Mouse (Mus musculus) forebrain, embryonic 14.5 days (tissue): ENCODE data around the gene Olfr458. TPM values are rescaled to one million over a fixed set of nuclear protein-coding genes. Genes with fewer than 3 reads are reported as not detected.

Source experiments
- ATAC-seq: fragments of 200-750 bp; cut with Nextera tagmentation; 2 replicates; pipeline ENCODE4 v1.8.0; 2017; ENCODE audit warnings: mild to moderate bottlenecking, moderate library complexity
- DNase-seq: peaks from one replicate; pipeline ENCODE4 v3.0.0-alpha.2; 2015; ENCODE audit warnings: low spot score
- H3K27ac ChIP-seq: fragments of 300-500 bp; sonication (generic); 2 replicates; pipeline ENCODE4 v1.5.1; 2014; ENCODE audit warnings: low read depth, mild to moderate bottlenecking, control low read depth, low read length, moderate library complexity
- H3K27me3 ChIP-seq: fragments of 300-500 bp; sonication (generic); replicated peaks from 2 replicates; pipeline ENCODE4 v1.6.1; 2014; ENCODE audit warnings: low read length, control low read depth, mixed read lengths; ENCODE audit not compliant: control insufficient read depth, insufficient read depth
- H3K36me3 ChIP-seq: fragments of 300-500 bp; sonication (generic); 2 replicates; pipeline ENCODE4 v1.6.1; 2014; ENCODE audit warnings: low read length, control low read depth; ENCODE audit not compliant: control insufficient read depth, insufficient read depth
- H3K4me1 ChIP-seq: fragments of 300-500 bp; sonication (generic); 2 replicates; pipeline ENCODE4 v1.6.1; 2014; ENCODE audit warnings: antibody characterized with exemption, low read length, control low read depth; ENCODE audit not compliant: control insufficient read depth, insufficient read depth
- H3K4me2 ChIP-seq: fragments of 300-500 bp; sonication (generic); 2 replicates; pipeline ENCODE4 v1.6.1; 2014; ENCODE audit warnings: mild to moderate bottlenecking, control low read depth, low read length
- H3K4me3 ChIP-seq: fragments of 300-500 bp; sonication (generic); 2 replicates; pipeline ENCODE4 v1.5.1; 2014; ENCODE audit warnings: low read depth, low read length, control low read depth
- H3K9ac ChIP-seq: fragments of 300-500 bp; sonication (generic); 2 replicates; pipeline ENCODE4 v1.6.1; 2014; ENCODE audit warnings: mild to moderate bottlenecking, low read length, control low read depth, moderate library complexity
- H3K9me3 ChIP-seq: fragments of 300-500 bp; sonication (generic); replicated peaks from 2 replicates; pipeline ENCODE4 v1.6.1; 2016; ENCODE audit warnings: low read length, control low read depth, mixed read lengths; ENCODE audit not compliant: control insufficient read depth
- WGBS: fragments of 180-500 bp; shearing (Covaris S2); extraction: QIAGEN DNeasy Blood & Tissue Kit; methylation state at CpG from one replicate; pipeline ENCODE4 v1.1.7; 2014; 5-methylcytosine and 5-hydroxymethylcytosine counted together
- polyA plus RNA-seq: library from polyadenylated mRNA; unstranded; fragments of >200 nt; fragmentation: Nextera tagmentation; extraction: Ambion mirVana; gene quantifications from 2 replicates; pipeline ENCODE4 v1.2.1, GENCODE M21; 2014

The Olfr458 gene
- polyA plus RNA-seq, 1 experiment from 2014 or later = not detected

DNA sequence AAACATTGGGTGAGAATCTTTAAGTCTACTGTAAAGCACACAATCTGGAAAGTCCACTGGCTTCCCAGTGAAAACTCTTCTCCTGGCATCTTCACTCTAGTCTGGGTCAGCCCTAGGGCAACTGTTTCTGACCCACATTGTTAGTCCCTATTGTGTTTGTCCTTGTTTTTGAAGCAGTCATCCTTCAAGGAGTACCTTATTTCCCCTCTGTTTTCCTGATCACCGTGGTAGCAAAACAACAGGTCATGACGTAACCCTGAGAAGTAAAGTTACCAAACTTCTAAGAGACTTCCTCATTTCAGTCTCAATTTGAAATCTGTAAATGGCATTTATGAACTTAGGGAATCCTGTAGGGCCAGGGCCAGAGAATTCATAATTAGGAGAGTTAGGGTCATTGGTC is 43.6 kb downstream of the Olfr458 start:
- H3K4me1 ChIP-seq = no peaks in the 10 kb centered on the region
- DNase-seq (no peak), ATAC-seq (no peak)
- H3K4me2 ChIP-seq = no peak overlapping the region
- H3K9ac ChIP-seq = no peak overlapping the region
- H3K36me3 ChIP-seq = no peaks in the 10 kb centered on the region
- WGBS = 75% methylated on average over 2 of the region's 2 CpGs
- H3K4me3 ChIP-seq = no peak overlapping the region
- no peaks in the 10 kb centered on the region for H3K9me3 ChIP-seq
- H3K27me3 ChIP-seq = no peaks in the 10 kb centered on the region
- H3K27ac ChIP-seq = no peak overlapping the region

DNA sequence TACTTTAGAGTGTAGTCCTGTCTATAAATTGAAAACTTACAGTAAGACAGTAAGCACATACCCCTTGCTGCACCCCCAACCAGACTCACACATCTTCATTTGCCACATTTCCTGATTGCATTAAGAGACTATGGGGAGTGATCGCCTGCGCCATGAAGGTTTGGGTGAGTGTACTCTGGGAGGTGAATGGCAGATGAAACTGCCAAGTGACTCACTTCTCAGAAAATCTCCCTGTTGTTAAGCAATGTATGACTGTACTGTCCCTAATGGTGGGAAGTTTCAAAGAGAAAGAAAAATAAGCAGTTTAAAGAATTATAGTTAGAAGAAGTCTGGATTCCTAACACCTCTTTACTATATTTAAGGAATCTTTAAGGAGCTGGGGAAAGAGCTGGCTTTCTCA is 45.6 kb downstream of the Olfr458 start:
- ATAC-seq = no peak

More for the DNA sequence above, 45.6 kb downstream of the Olfr458 start:
- Histone ChIP-seq H3K36me3 (no peaks in the 10 kb centered on the region), H3K4me3 (no peak overlapping the region), H3K27ac (no peak overlapping the region), H3K9me3 (no peaks in the 10 kb centered on the region), H3K4me1 (no peaks in the 10 kb centered on the region), H3K4me2 (no peak overlapping the region), H3K9ac (no peak overlapping the region), H3K27me3 (no peaks in the 10 kb centered on the region)
- 94% methylated on average over 2 of the region's 2 CpGs for WGBS
- no peak for DNase-seq

Other genes starting within 250 kb of the Olfr458 start
- not detected in 2 replicates for gene Tas2r144, start 249.9 kb downstream of the Olfr458 start, polyA plus RNA-seq
- gene Gstk1, start 219.3 kb downstream of the Olfr458 start, polyA plus RNA-seq = 9.9 and 13.1 TPM in 2 replicates
- gene Tmem139, start 203.2 kb downstream of the Olfr458 start, polyA plus RNA-seq = not detected in 2 replicates
- gene Casp2, start 200.2 kb downstream of the Olfr458 start, polyA plus RNA-seq = 61.3 and 65.4 TPM in 2 replicates
- 1.3 and 1.6 TPM in 2 replicates for gene Clcn1, start 178.5 kb downstream of the Olfr458 start, polyA plus RNA-seq
- gene Fam131b, start 140.6 kb downstream of the Olfr458 start, polyA plus RNA-seq = 4.7 and 5.6 TPM in 2 replicates
- gene Zyx, start 115.6 kb downstream of the Olfr458 start, polyA plus RNA-seq = 34.8 and 41.0 TPM in 2 replicates
- 0.05 and 0.07 TPM in 2 replicates for gene Epha1, start 91.9 kb downstream of the Olfr458 start, polyA plus RNA-seq
- not detected in 2 replicates for gene Tas2r143, start 65.0 kb downstream of the Olfr458 start, polyA plus RNA-seq
- not detected in 2 replicates for gene Tas2r135, start 59.8 kb downstream of the Olfr458 start, polyA plus RNA-seq
- gene Tas2r126, start 30.7 kb downstream of the Olfr458 start, polyA plus RNA-seq = not detected in 2 replicates
- not detected in 2 replicates for gene Olfr457, start 11.1 kb upstream of the Olfr458 start, polyA plus RNA-seq
- gene Olfr456, start 22.0 kb upstream of the Olfr458 start, polyA plus RNA-seq = not detected in 2 replicates
- gene Olfr455, start 82.4 kb upstream of the Olfr458 start, polyA plus RNA-seq = not detected in 2 replicates
- not detected in 2 replicates for gene Tcaf3, start 132.5 kb upstream of the Olfr458 start, polyA plus RNA-seq
- gene Tcaf2, start 180.1 kb upstream of the Olfr458 start, polyA plus RNA-seq = 0.55 and 0.63 TPM in 2 replicates
- 176 and 209 TPM in 2 replicates for gene Tcaf1, start 244.9 kb upstream of the Olfr458 start, polyA plus RNA-seq